ENCODE assay signal across 9 mouse cellular contexts in the genomic region with DNA sequence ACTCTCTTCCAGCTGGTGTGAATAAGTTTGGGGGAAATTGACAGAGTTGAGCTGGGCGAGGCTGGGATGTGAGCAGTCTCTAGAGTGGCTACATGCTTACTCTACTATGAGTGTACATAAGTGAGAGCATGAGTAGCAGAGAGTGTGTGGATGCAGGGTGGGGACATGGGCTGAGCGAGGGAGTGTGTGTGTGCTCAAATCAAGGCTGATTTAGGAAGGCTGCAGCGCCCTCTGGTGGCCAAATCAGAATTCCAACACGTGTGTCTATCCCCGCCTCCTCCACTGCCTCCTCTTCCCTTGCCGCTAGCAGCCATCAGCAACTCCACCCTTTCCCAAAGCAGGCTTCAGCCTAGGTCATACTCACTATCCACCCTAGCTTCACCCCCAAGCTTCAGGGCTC. TPM values are rescaled to one million over a fixed set of nuclear protein-coding genes. Genes with fewer than 3 reads are reported as not detected.
DNase-seq lines count a peak whose midpoint lies in the region; ATAC-seq and TF ChIP-seq lines count a peak whose summit lies in the region.
"Had no signal": no experiment of that assay in that cellular context is flagged by ENCODE, and none has a peak within 500 bp of the region (broad histone marks: within the 10 kb centered on the region; RNA-seq: fewer than 3 reads in every experiment).

No protein-coding gene starts in this region.

- peak; percentile 91 for TF ChIP-seq CTCF in lung, postnatal 0 days (IDR thresholded peaks at IDR 0.05)

- in situ Hi-C loops in ES-E14 (cut with MboI; ENCODE audit: low sequenced_read_pairs in 2 of 2, unreplicated experiment in 2 of 2) = no loop called here

- H3K4me1 ChIP-seq in ES-E14 (ENCODE audit: control insufficient read depth in 2 of 2, insufficient read depth in 2 of 2, low read length in 2 of 2, poor library complexity in 1 of 2) = peaks cover 7 to 21% of the 10 kb centered on the region in 2 experiments; a peak in 3 of 4 replicates
- peaks cover 10% of the 10 kb centered on the region for H3K4me1 ChIP-seq in forebrain, embryonic 10.5 days
- peaks cover 6% of the 10 kb centered on the region for H3K4me1 ChIP-seq in hindbrain, embryonic 12.5 days
- no peaks in the 10 kb centered on the region for H3K4me1 ChIP-seq in lung, postnatal 0 days (ENCODE audit: insufficient read depth, low read depth, low read length)

- H3K9me3 ChIP-seq in ES-E14 (ENCODE audit: control insufficient read depth, insufficient read depth, low read depth, low read length) = no peaks in the 10 kb centered on the region
- no peaks in the 10 kb centered on the region for H3K9me3 ChIP-seq in forebrain, embryonic 10.5 days
- H3K9me3 ChIP-seq in hindbrain, embryonic 12.5 days (replicated peaks) = 0 out of 2 replicates have a peak, but pooled peaks cover 3% of the 10 kb centered on the region
- H3K9me3 ChIP-seq in lung, postnatal 0 days (ENCODE audit: low read length) = no peaks in the 10 kb centered on the region

- peaks cover 51% of the 10 kb centered on the region for H3K27me3 ChIP-seq in forebrain, embryonic 10.5 days (ENCODE audit: poor library complexity, severe bottlenecking)
- H3K27me3 ChIP-seq in hindbrain, embryonic 12.5 days = peaks cover 41% of the 10 kb centered on the region
- peaks cover under 1% of the 10 kb centered on the region; the same call in 1 of the 2 replicates for H3K27me3 ChIP-seq in lung, postnatal 0 days (replicated peaks; ENCODE audit: insufficient read depth, low read length)

- H3K9ac ChIP-seq in ES-E14 (ENCODE audit: insufficient read depth, low read depth, low read length, poor library complexity, severe bottlenecking) = peak overlapping the region; percentile 51; the same call in 1 of the 2 replicates
- H3K9ac ChIP-seq in hindbrain, embryonic 12.5 days = no peak overlapping the region
- no peak overlapping the region for H3K9ac ChIP-seq in lung, postnatal 0 days (replicated peaks; ENCODE audit: low read depth)

- WGBS in forebrain, embryonic 10.5 days = 7% methylated on average over 6 of the region's 6 CpGs
- WGBS in hindbrain, embryonic 12.5 days = 4% methylated on average over 6 of the region's 6 CpGs
- WGBS in lung, postnatal 0 days = 5% methylated on average over 6 of the region's 6 CpGs

- H3K4me3 ChIP-seq in ES-E14 (ENCODE audit: insufficient read depth in 1 of 2, low read depth in 1 of 2, low read length in 2 of 2, poor library complexity in 1 of 2, severe bottlenecking in 1 of 2) = peak overlapping the region in 1 of 2 experiments; percentile 45; a peak in 2 of 4 replicates
- H3K4me3 ChIP-seq in forebrain, embryonic 10.5 days = no peak overlapping the region
- H3K4me3 ChIP-seq in hindbrain, embryonic 12.5 days = no peak overlapping the region
- no peak overlapping the region for H3K4me3 ChIP-seq in lung, postnatal 0 days (ENCODE audit: low read depth, low read length)

- DNase-seq in ES-E14 (ENCODE audit: low read depth, low spot score) = peak; percentile 99
- peak; percentile 93 for DNase-seq in brain, adult 2 months (ENCODE audit: low read depth, low spot score)
- DNase-seq in forebrain, embryonic 10.5 days (ENCODE audit: extremely low spot score, low spot score) = peak; percentile 84
- DNase-seq in layer of hippocampus, postnatal 10 days (ENCODE audit: low spot score in 2 of 2) = peak; percentile 86 to 90
- peak; percentile 91 for DNase-seq in lung, postnatal 0 days (ENCODE audit: low spot score)
- DNase-seq in retina, embryonic 14.5 days (ENCODE audit: low spot score) = peak; percentile 94
- DNase-seq in urinary bladder, postnatal 25 days (ENCODE audit: low spot score) = peak; percentile 77

- no peak overlapping the region for H3K4me2 ChIP-seq in hindbrain, embryonic 12.5 days (replicated peaks)
- no peak overlapping the region for H3K4me2 ChIP-seq in lung, postnatal 0 days (replicated peaks; ENCODE audit: low read depth, low read length)

- no peak for TF ChIP-seq EP300 in lung, postnatal 0 days (IDR thresholded peaks at IDR 0.05)

- ATAC-seq in hindbrain, embryonic 12.5 days (ENCODE audit: low FRiP score) = 0 out of 2 replicates have a peak, but pooled peaks have one; percentile 67
- ATAC-seq in lung, postnatal 0 days = peak; percentile 92

- H3K36me3 ChIP-seq in ES-E14 (ENCODE audit: control insufficient read depth, insufficient read depth, low read length, poor library complexity, severe bottlenecking) = peaks cover 23% of the 10 kb centered on the region
- H3K36me3 ChIP-seq in forebrain, embryonic 10.5 days (replicated peaks) = no peaks in the 10 kb centered on the region
- no peaks in the 10 kb centered on the region for H3K36me3 ChIP-seq in hindbrain, embryonic 12.5 days
- H3K36me3 ChIP-seq in lung, postnatal 0 days (ENCODE audit: insufficient read depth, low read length) = no peaks in the 10 kb centered on the region

- no peak overlapping the region for H3K27ac ChIP-seq in ES-E14 (ENCODE audit: insufficient read depth, low read depth, low read length, poor library complexity, severe bottlenecking)
- H3K27ac ChIP-seq in forebrain, embryonic 10.5 days = no peak overlapping the region
- H3K27ac ChIP-seq in hindbrain, embryonic 12.5 days = no peak overlapping the region
- no peak overlapping the region for H3K27ac ChIP-seq in lung, postnatal 0 days (ENCODE audit: low read length)
- H3K27ac ChIP-seq: macrophage had no signal

TF ChIP-seq in ES-E14, 5 proteins besides CTCF, POLR2A, EP300 and RAD21:
- TF ChIP-seq ZC3H11A (IDR thresholded peaks at IDR 0.05; ENCODE audit: borderline replicate concordance, low read depth, low read length) = peak; percentile 51; the same call in 1 of the 2 replicates
- TF ChIP-seq ZNF384 (IDR thresholded peaks at IDR 0.05; ENCODE audit: low read depth, low read length) = no peak

RNA-seq across cellular contexts. Expression of a gene that starts 5.9 kb away (rescaled TPM):
- 80.5 and 158 TPM in 2 replicates for total RNA-seq in ES-E14 (2012; rRNA removed)
- polyA plus RNA-seq in forebrain, embryonic 10.5 days (2016; fragmentation: Nextera tagmentation; extraction: Ambion mirVana) = 2.1 and 3.1 TPM in 2 replicates
- polyA plus RNA-seq in hindbrain, embryonic 12.5 days (2016; fragmentation: Nextera tagmentation; extraction: Ambion mirVana) = 0.33 and 0.46 TPM in 2 replicates
- total RNA-seq in layer of hippocampus, postnatal 10 days (2021) = under 1 TPM; 0.64 to 0.80 TPM
- polyA plus RNA-seq in lung, postnatal 0 days (2015; fragmentation: Nextera tagmentation; extraction: Ambion mirVana) = 2.9 and 3.3 TPM in 2 replicates
- polyA plus RNA-seq: macrophage had no signal

RNA-seq across cellular contexts. Expression of a gene that starts 10.9 kb away (rescaled TPM):
- total RNA-seq in ES-E14 (2012; rRNA removed) = 2.0 and 3.0 TPM in 2 replicates
- polyA plus RNA-seq in forebrain, embryonic 10.5 days (2016; fragmentation: Nextera tagmentation; extraction: Ambion mirVana) = 9.6 and 11.1 TPM in 2 replicates
- 13.9 and 15.2 TPM in 2 replicates for polyA plus RNA-seq in hindbrain, embryonic 12.5 days (2016; fragmentation: Nextera tagmentation; extraction: Ambion mirVana)
- 10 to 100 TPM; 10.7 to 11.1 TPM for total RNA-seq in layer of hippocampus, postnatal 10 days (2021)
- polyA plus RNA-seq in lung, postnatal 0 days (2015; fragmentation: Nextera tagmentation; extraction: Ambion mirVana) = 56.9 and 58.3 TPM in 2 replicates
- polyA plus RNA-seq: macrophage had no signal

RNA-seq across cellular contexts. Expression of a gene that starts 29.1 kb away (rescaled TPM):
- total RNA-seq in ES-E14 (2012; rRNA removed) = 1.6 and 4.5 TPM in 2 replicates
- polyA plus RNA-seq in forebrain, embryonic 10.5 days (2016; fragmentation: Nextera tagmentation; extraction: Ambion mirVana) = not detected in 2 replicates
- 0.19 and 0.36 TPM in 2 replicates for polyA plus RNA-seq in hindbrain, embryonic 12.5 days (2016; fragmentation: Nextera tagmentation; extraction: Ambion mirVana)
- total RNA-seq in layer of hippocampus, postnatal 10 days (2021) = not detected
- polyA plus RNA-seq in lung, postnatal 0 days (2015; fragmentation: Nextera tagmentation; extraction: Ambion mirVana) = 0.27 and 0.31 TPM in 2 replicates
- polyA plus RNA-seq: macrophage had no signal

RNA-seq across cellular contexts. Expression of a gene that starts 33.2 kb away (rescaled TPM):
- total RNA-seq in ES-E14 (2012; rRNA removed) = 27.1 and 60.6 TPM in 2 replicates
- 0.58 and 0.82 TPM in 2 replicates for polyA plus RNA-seq in forebrain, embryonic 10.5 days (2016; fragmentation: Nextera tagmentation; extraction: Ambion mirVana)
- polyA plus RNA-seq in hindbrain, embryonic 12.5 days (2016; fragmentation: Nextera tagmentation; extraction: Ambion mirVana) = 0.30 and 0.44 TPM in 2 replicates
- not detected for total RNA-seq in layer of hippocampus, postnatal 10 days (2021)
- 1.7 and 1.9 TPM in 2 replicates for polyA plus RNA-seq in lung, postnatal 0 days (2015; fragmentation: Nextera tagmentation; extraction: Ambion mirVana)
- polyA plus RNA-seq: macrophage had no signal
